Mouse (Mus musculus) heart, adult 2 months (tissue): Measurements from ENCODE around the gene Hoxa6. TPM values are rescaled to one million over a fixed set of nuclear protein-coding genes. Genes with fewer than 3 reads are reported as not detected.

ENCODE experiments used
- DNase-seq, 2 experiments: peaks; one replicate each; pipeline ENCODE4 v3.0.0; 2021
- H3K27ac ChIP-seq: fragments of 200-600 bp; 2 replicates; pipeline ENCODE4 v1.8.1; 2022
- H3K27me3 ChIP-seq: fragments of 200-500 bp; 2 replicates; pipeline ENCODE4 v1.6.1; 2012; ENCODE audit warnings: mild to moderate bottlenecking, low read length, inconsistent platforms, mixed read lengths; ENCODE audit not compliant: control insufficient read depth, insufficient read depth
- H3K36me3 ChIP-seq: fragments of 200-500 bp; 2 replicates; pipeline ENCODE4 v1.6.1; 2012; ENCODE audit warnings: low read length, inconsistent platforms; ENCODE audit not compliant: control insufficient read depth, insufficient read depth
- H3K4me1 ChIP-seq: fragments of 200-500 bp; 2 replicates; pipeline ENCODE4 v1.6.1; 2011; ENCODE audit warnings: low read length; ENCODE audit not compliant: control insufficient read depth, insufficient read depth
- H3K4me3 ChIP-seq: fragments of 200-600 bp; 2 replicates; pipeline ENCODE4 v1.8.1; 2022
- H3K79me2 ChIP-seq: fragments of 200-500 bp; replicated peaks from 2 replicates; pipeline ENCODE4 v1.6.1; 2012; ENCODE audit warnings: mild to moderate bottlenecking, inconsistent platforms, low read length, moderate library complexity, mixed read lengths; ENCODE audit not compliant: control insufficient read depth, insufficient read depth
- H3K9ac ChIP-seq: fragments of 200-500 bp; 2 replicates; pipeline ENCODE4 v1.6.1; 2012; ENCODE audit warnings: low read depth, mild to moderate bottlenecking, control low read depth, inconsistent platforms, low read length, mixed read lengths
- CTCF ChIP-seq: fragments of 200-600 bp; IDR thresholded peaks from 2 replicates; pipeline ENCODE4 v1.8.1; 2022; ENCODE audit warnings: antibody characterized with exemption, mild to moderate bottlenecking, moderate library complexity
- EP300 ChIP-seq: fragments of 200-500 bp; IDR thresholded peaks from 2 replicates; pipeline ENCODE4 v1.6.1; 2011; ENCODE audit warnings: low read depth, low read length, control low read depth; ENCODE audit not compliant: insufficient read depth
- POLR2A ChIP-seq: fragments of 200-500 bp; IDR thresholded peaks from 2 replicates; pipeline ENCODE4 v1.6.1; 2011; ENCODE audit warnings: mild to moderate bottlenecking, low read depth, low read length, control low read depth; ENCODE audit not compliant: insufficient read depth
- WGBS: fragments of 180-500 bp; shearing (Covaris S2); methylation state at CpG from one replicate; pipeline ENCODE4 v1.1.7; 2018; 5-methylcytosine and 5-hydroxymethylcytosine counted together
- intact Hi-C: fragments of 180-260 bp; cut with DNase I; formaldehyde crosslinking; loops from one replicate; pipeline ENCODE4 v1.15.1; 2025
- polyA plus RNA-seq: library from polyadenylated mRNA; depleted of rRNA; stranded (reverse); fragments of >200 nt; gene quantifications from 2 replicates; pipeline ENCODE4 v1.2.3, GENCODE M21; 2012
- total RNA-seq, 2 experiments: library from RNA; stranded (reverse); gene quantifications; 2 replicates each; pipeline ENCODE4 v1.2.3; 2021

The Hoxa6 gene
- total and polyA plus RNA-seq, 3 experiments: not detected

GRCm38 (mm10) chr6:52161336-52162092, 47.0 kb downstream of the Hoxa6 start:
- H3K4me3 ChIP-seq: no peak overlapping the region
- H3K4me1 ChIP-seq: no peaks in the 10 kb centered on the region
- intact Hi-C loops: loop anchor here (2.0 kb wide), 1 partner anchor 149 kb away; the partner anchor contains the start of gene Skap2
- 30% methylated on average over 8 of the region's 8 CpGs for WGBS
- TF ChIP-seq CTCF (no peak), EP300 (no peak), POLR2A (no peak)
- peaks cover 15% of the 10 kb centered on the region for H3K27me3 ChIP-seq
- no peak for DNase-seq
- no peaks in the 10 kb centered on the region for H3K79me2 ChIP-seq
- peak overlapping the region; percentile 47 for H3K27ac ChIP-seq
- H3K36me3 ChIP-seq: no peaks in the 10 kb centered on the region
- H3K9ac ChIP-seq: no peak overlapping the region

GRCm38 (mm10) chr6:52160511-52161335, 47.8 kb downstream of the Hoxa6 start:
- no peak for DNase-seq
- peak overlapping the region; percentile 9; the same call in 1 of the 2 replicates for H3K4me3 ChIP-seq
- H3K79me2 ChIP-seq: no peaks in the 10 kb centered on the region
- H3K36me3 ChIP-seq: no peaks in the 10 kb centered on the region
- TF ChIP-seq POLR2A: no peak
- TF ChIP-seq CTCF: no peak
- TF ChIP-seq EP300: no peak
- H3K27me3 ChIP-seq: peaks cover 13% of the 10 kb centered on the region
- intact Hi-C loops: no loop called here
- no peaks in the 10 kb centered on the region for H3K4me1 ChIP-seq
- WGBS: 21% methylated on average over 30 of the region's 30 CpGs
- peak overlapping the region; percentile 47 for H3K27ac ChIP-seq
- H3K9ac ChIP-seq: no peak overlapping the region

GRCm38 (mm10) chr6:52159979-52160378, 48.5 kb downstream of the Hoxa6 start:
- 19% methylated on average over 9 of the region's 9 CpGs for WGBS
- H3K9ac ChIP-seq: no peak overlapping the region
- H3K4me3 ChIP-seq: no peak overlapping the region
- TF ChIP-seq CTCF (no peak), POLR2A (no peak), EP300 (no peak)
- H3K27me3 ChIP-seq: peaks cover 9% of the 10 kb centered on the region
- no peaks in the 10 kb centered on the region for H3K36me3 ChIP-seq
- no peak for DNase-seq
- intact Hi-C loops: loop anchor here (2.0 to 5.0 kb wide), 2 partner anchors 31 to 73 kb away; partner anchors contain the start of gene Hoxa4
- no peaks in the 10 kb centered on the region for H3K4me1 ChIP-seq
- H3K79me2 ChIP-seq: no peaks in the 10 kb centered on the region
- no peak overlapping the region; the same call in 1 of the 2 replicates for H3K27ac ChIP-seq

- H3K9ac ChIP-seq: no peak overlapping the region
- WGBS: 14% methylated on average over 12 of the region's 12 CpGs
- intact Hi-C loops: loop anchor here (2.0 to 5.0 kb wide), 2 partner anchors 32 to 72 kb away; partner anchors contain the start of gene Hoxa4
- no peaks in the 10 kb centered on the region for H3K79me2 ChIP-seq
- TF ChIP-seq EP300: no peak
- TF ChIP-seq CTCF: no peak
- TF ChIP-seq POLR2A: no peak
- peak overlapping the region; percentile 79 for H3K27ac ChIP-seq
- no peaks in the 10 kb centered on the region for H3K36me3 ChIP-seq
- peak in 1 of 2 experiments; percentile 48 for DNase-seq
- H3K4me1 ChIP-seq: no peaks in the 10 kb centered on the region
- peaks cover 8% of the 10 kb centered on the region for H3K27me3 ChIP-seq
- peak overlapping the region; percentile 67 for H3K4me3 ChIP-seq
Observed at GRCm38 (mm10) chr6:52159164-52159761, 49.3 kb downstream of the Hoxa6 start.

- H3K4me3 ChIP-seq: peak within 1 kb of the TSS; percentile 67
- H3K79me2 ChIP-seq: no peaks in the 10 kb centered on the region
- peak within 1 kb of the TSS; percentile 64 for H3K9ac ChIP-seq
- H3K27ac ChIP-seq: peak within 1 kb of the TSS; percentile 79
- WGBS: under 1% methylated on average over 55 of the region's 55 CpGs
- H3K27me3 ChIP-seq: peaks cover 4% of the 10 kb centered on the region; the same call in 1 of the 2 replicates
- DNase-seq: peak; percentile 73 to 77
- intact Hi-C loops: loop anchor here (2.0 to 5.0 kb wide), 2 partner anchors 32 to 71 kb away; partner anchors contain the start of gene Hoxa4
- H3K36me3 ChIP-seq: no peaks in the 10 kb centered on the region
- no peaks in the 10 kb centered on the region for H3K4me1 ChIP-seq
- TF ChIP-seq POLR2A: peak; percentile 41; the same call in 1 of the 2 replicates
- no peak for TF ChIP-seq EP300
Observed at GRCm38 (mm10) chr6:52158276-52159051, 50.1 kb downstream of the Hoxa6 start, which contains the start of gene Hoxa1. Gene Hoxa1, minus strand, starts transcription at chr6:52158317.
